Mouse (Mus musculus) cerebellum, postnatal 14 days (tissue): ENCODE data around the gene Prrx1.

ENCODE experiments used
- DNase-seq, 2 experiments: peaks; one replicate each; pipeline ENCODE4 v3.0.0; 2021; ENCODE audit warnings: mixed read lengths in 2 of 2

The Prrx1 gene

GRCm38 (mm10) chr1:163255884-163256283, 57.6 kb downstream of the Prrx1 start:
- no peak for DNase-seq

- DNase-seq: no peak
Observed at GRCm38 (mm10) chr1:163252796-163253195, 60.7 kb downstream of the Prrx1 start.

- peak in 1 of 2 experiments; percentile 9 for DNase-seq
Observed at GRCm38 (mm10) chr1:163252331-163252730, 61.2 kb downstream of the Prrx1 start.

GRCm38 (mm10) chr1:163251766-163252165, 61.7 kb downstream of the Prrx1 start:
- DNase-seq: peak; percentile 10 to 12

- DNase-seq: no peak
Observed at GRCm38 (mm10) chr1:163238950-163239349, 74.6 kb downstream of the Prrx1 start.

GRCm38 (mm10) chr1:163231230-163231629, 82.3 kb downstream of the Prrx1 start:
- no peak for DNase-seq

GRCm38 (mm10) chr1:163226271-163226670, 87.2 kb downstream of the Prrx1 start:
- peak; percentile 19 to 24 for DNase-seq

GRCm38 (mm10) chr1:163221767-163222166, 91.7 kb downstream of the Prrx1 start:
- DNase-seq: no peak

- DNase-seq: no peak
Observed at GRCm38 (mm10) chr1:163208919-163209867, 104.3 kb downstream of the Prrx1 start.

- no peak for DNase-seq
Observed at GRCm38 (mm10) chr1:163198767-163199166, 114.7 kb downstream of the Prrx1 start.

GRCm38 (mm10) chr1:163198059-163198458, 115.5 kb downstream of the Prrx1 start:
- DNase-seq: no peak
